Mouse (Mus musculus) right cerebral cortex, postnatal 25 days (tissue): Measurements from ENCODE around the gene Gm49601.

Source experiments
- DNase-seq: peaks from one replicate; pipeline ENCODE4 v3.0.0; 2022

Gm49601 gene

DNA sequence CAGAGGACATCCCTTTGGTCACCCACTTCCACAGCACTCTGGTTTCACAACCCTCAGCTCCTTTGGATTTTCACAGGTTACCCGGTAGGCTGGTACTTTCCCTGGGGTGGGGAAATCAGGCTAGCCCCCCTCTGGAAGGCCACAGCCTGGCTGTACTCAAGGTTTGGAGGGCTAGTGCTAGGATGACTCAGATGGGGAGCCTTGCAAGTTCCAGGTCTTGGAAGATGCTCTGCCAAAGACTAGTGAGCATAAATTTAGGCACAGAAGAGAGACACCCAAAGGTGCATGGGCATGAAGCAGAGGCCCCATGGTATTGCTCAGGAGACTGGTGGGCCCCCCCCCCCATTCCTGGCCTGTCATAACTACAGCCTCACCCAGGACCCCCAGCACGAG, 2.7 kb upstream of the Gm49601 start:
- peak; percentile 34 for DNase-seq

DNA sequence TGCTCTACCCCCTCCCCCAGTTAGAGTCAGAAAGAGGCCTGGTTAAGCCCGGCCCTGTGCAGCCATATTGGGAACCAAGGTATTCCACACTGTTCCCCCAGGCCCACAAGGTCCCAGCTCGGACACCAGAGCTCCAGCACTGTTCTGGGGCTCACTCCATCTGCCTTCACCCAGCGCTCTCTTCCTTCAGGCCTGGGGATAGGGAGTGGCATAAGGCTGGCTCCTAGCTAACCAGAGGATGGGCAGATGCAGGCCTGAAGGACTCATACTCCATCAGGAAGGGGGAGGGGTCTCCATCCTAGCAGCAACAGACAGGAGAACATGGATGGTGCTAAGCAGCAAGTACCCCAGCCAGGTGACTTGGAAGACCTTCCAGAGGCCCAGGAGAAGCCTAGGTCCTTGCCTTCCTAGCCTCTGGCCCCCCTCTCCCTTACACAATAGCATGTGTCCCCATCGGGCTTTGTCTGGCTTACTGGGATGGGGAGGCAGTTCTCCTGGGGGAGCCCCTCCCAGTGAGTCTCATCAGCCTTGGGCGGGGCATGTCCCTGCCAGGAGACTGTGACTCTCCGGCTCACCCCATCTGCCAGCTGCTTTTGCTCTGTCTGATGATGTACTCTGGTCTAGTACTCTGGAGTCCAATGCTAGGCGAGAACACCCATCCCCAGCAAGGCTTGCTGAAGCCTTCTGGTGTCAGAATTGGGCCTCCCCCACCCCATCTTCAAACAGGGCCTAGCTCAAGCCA, 2.1 kb upstream of the Gm49601 start:
- DNase-seq, result peak; percentile 31

DNA sequence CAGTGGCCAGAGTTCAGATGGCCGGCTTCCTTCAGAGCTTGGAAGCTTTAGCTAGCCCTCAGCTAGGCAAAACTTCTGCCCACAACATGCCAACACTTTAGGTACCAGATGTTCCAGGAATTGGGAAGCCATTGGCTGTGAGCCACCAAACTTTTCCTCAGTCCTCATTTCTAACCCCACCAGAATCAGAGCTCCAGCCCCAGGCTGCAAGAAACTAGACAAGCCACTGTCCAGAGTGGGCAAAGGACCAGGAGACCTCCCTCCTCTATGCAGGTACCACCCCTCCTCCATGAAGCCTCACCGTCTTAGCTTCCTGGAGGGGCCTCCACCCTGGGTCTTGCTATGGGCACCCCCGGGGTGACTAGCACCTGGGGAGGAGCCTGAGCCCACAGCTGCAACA, 936 bp upstream of the Gm49601 start:
- DNase-seq, result no peak

DNA sequence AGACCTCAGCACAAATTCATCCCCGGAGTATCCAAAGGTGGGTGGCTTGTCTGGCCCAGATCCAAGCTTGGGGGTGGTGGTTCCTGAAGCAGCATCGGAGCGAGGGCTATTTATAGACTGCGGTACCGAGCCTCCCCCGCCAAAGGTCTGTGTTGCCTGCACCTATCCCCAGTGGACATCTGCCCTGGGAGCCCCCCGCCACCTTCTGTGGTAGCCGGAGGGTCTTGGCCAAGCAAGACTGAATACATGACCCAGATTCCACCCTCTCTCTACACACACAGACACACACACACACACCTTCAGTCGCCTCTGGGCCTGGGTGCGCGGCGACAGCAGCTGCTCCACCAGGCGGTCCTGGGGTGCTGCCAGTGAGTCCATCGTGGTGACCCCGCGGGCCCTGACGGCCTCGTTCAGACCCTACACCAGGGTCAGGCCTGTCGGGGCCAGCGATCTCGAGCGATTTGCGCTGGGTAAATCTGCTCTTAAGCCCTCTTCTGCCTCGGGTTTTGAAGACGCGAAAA, 376 bp downstream of the Gm49601 start:
- peak; percentile 68 for DNase-seq

DNA sequence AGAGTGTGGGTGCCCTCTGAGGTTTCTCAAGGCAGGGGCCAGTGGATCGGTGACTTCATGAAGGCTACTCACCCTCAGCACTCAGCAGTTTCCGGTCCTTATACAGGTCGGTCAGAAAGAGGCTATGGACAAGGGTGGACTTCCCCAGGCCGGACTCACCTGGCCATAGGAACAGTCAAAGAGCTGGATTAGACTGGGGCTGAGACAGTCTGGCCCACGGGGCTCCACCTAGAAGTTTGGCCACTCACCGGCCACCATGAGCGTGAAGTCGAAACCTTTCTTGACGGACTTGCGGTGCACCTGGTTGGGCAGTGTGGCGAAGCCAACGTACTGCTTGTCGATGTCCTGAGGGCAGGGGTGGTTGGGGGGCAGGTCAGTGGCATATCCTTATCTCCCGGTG, 1.1 kb downstream of the Gm49601 start:
- peak; percentile 29 for DNase-seq

DNA sequence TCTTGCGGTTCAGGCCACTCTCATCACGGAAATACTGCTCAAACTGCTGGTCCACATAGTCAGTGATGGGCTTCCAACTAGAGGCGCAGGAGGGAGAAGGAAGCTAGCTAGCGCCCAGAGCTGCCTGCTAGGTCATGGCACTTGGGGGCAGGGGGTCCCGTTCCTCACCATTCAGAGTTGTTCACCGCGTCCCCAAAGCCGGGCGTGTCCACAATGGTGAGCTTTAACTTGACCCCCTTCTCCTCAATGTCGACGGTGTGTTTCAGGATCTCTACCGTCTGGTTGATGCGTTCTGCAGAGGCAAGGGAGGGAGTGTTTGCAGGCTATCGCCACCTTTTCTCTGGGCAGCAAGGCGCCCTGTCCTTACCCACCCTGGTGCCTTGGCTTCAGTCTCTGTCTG, 1.6 kb downstream of the Gm49601 start:
- peak; percentile 38 for DNase-seq

DNA sequence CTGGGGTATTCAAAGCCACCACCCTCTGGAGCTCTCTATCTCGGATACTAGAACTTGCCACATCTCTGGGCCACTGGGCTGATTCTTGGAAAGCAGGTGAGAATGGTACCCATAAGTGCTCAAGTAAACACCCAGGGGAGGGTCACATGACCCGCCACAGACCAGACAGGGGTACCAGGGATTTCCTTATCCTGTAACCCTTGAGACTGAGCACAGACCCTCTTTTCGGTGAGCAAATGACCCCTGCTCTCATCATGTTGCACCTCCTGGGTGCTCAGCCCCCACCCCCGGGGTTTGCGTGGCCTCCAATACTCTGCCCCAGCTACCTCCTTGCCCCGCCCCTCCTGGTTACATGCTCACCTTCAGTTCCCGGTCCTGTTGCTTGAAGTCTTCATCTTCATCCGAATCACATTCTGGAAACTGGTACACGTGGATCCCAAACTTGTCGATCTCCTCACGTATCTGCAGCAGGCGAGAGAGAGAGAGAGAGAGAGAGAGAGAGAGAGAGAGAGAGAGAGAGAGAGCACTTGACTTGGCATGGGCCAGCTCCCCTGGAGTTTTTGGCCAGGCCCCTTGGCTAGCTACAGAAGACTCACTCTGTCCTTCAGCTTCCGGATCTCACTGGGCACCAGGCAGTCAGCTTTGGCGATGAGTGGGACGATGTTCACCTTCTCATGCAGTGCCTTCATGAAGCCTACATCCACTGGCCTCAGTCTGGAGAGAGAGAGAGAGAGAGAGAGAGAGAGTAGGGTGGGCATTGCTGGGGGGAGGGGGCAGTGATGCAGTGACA, 2.3 kb downstream of the Gm49601 start:
- DNase-seq, result peak; percentile 22

DNA sequence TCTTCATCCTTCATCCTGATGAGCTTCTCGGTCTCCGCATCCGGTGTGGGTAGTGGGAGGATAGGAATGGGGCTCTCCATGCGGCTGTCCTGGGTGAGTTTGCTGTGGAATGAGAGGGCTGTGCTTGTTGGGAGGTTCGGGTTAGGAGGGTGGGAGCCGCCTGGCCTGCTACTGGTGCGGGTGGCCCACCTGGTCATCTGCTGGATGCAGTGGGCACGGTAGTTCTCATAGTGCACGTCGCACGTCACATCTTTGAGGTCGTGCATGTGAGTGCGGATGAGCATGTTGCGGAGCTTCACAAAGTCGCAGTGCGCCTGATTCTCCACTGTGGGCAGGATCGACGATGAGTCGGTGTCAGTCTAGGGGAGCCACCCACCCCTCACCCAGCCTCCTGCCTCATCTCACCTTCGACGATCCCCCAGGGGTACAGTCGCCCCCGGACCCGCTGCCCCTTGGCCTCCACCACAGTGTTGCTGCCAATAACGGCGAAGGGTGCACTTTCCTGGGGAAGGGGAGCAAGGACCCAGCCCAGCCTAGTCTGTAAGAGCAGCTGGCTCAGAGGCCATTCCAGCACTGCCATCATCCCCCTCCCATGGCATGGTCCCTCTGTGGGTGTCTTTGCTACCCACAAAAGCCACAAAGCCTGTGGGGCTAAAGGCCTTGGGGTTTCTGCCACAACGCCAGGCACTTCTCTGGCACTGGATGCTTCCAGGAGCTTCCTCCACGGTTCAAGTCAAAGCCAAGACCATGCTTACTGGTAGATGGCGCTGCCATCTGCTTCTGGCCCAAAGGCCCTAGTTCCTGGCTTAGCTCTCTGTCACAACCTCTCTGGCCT, 3.1 kb downstream of the Gm49601 start:
- peak; percentile 29 for DNase-seq

DNA sequence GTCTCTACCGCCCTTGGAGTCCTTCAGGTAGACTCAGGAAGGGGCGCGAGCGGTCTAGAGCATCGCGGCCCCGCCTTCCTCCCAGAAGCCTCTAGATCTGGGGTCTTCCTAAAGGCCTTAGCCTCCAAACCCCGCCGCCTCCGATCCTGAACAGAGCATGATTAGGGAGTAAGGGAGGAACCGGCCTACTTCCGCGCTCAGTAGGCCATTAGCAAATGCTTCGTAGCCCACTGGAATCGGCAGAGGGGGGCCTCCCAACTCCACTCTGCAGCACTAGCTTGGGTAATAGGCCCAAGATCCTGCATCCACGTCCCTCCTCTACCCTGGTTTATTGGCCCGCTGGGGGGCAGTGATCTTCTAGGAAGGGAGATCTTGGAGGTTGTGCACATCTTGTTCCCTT, 4.2 kb downstream of the Gm49601 start, which contains the start of gene Gp1bb:
Gene Gp1bb, minus strand, starts transcription at position 385 of the 400 bp plus-strand sequence.
- DNase-seq, result no peak

DNA sequence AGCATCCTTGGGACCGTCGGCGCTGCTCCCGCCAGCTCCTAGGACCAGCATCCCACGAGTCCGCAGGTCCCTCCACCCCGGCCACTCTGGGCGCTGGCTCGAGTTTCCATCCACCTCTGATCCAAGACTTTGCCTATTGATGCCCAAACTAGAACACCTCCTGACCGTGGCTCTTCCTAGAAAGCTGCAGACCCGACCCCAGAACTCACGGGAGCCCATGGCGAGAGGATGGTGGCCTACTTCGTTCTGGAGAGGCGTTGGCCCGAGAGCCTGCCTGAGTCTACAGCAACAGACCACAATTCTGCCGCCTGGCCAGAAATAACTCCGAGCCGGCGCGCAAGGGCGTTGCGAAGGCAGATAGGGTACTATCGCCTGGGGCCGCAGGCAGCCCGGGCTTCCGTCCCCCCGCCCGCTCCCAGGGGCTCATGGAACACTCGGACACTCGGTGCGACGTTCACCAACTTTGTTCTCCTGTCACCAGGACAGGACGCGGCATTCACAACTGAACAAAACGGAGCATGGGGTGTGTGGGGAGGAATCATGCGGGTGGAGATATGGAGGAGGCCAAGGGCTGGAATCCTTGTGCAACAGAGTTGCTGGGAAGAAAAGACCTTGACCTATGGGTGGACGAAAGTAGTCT, 4.7 kb downstream of the Gm49601 start:
- DNase-seq, result peak; percentile 54

DNA sequence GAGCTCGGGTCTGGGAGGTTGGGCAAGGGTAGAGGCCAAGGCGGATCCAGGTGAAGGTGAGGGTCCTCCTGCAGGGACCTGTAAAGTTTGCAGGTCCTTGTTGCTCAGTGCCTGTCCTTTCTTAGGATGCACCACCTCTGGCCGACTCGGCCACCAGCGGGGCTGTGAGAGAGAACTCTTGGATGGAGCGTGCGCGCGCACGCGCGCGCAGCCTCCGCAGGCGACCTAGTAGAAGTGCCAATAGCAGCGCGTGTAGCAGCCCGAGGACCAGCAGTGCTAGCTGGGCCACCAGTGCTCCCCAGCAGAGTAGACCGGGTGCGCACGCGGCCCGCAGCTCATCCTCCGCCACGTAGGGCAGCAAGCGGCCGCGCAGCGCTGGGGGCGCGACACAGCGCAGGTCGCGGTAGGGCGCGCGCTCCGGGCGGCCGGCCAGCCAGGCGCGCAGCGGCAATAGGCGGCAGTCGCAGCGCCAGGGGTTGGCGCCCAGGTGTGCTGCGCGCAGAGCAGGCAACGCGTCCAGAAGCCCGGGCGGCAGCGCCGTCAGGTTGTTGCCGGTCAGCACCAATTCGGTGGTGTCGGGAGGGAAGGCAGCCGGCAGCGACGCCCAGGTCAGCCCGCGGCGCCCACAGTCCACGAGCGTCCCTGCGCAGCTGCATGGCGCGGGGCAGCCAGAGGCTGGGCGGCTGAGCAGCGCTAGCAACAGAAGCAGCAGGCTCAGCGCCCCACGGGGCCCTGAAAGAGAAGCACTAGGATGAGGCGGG, 5.4 kb downstream of the Gm49601 start:
- DNase-seq, result peak; percentile 70

DNA sequence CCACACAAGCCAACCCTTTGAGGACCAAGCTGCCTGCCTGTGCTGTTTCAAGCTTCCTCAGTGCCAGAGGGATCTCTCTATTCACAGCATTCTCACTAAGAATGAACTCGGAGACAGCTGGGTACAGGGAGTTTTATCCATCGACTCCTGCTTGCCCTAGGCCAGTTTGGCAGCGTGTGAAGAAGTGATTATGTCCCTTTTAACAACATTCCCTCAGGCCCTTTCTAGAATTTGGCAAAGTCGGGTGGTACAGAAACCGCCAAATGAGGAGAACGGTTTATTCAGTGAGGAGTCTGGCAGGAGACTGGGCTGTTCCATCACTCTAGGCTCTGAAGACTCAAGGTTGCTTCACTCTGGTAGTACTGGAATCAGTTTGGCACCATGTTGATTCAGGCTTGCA, 6.0 kb downstream of the Gm49601 start:
- no peak for DNase-seq

DNA sequence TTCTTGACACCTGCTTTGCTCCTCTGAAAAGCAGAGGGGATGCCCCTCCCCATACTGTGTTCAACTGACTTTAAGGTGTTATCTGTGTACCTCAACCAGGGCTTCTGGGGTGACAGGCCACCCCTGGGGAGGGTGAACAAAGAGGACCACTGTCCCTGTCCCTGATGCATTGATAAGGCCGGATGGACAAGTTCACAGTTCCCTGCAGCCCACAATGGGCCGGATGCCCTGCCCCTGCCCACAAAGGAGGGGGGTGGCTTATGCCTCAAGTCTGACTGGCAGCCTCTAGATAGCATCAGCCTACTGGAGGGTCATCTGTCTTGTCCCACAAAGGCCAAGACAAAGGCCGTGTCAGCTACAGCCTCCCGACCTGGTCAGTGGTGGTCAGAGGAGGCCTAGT, 7.1 kb downstream of the Gm49601 start:
- DNase-seq, result no peak

DNA sequence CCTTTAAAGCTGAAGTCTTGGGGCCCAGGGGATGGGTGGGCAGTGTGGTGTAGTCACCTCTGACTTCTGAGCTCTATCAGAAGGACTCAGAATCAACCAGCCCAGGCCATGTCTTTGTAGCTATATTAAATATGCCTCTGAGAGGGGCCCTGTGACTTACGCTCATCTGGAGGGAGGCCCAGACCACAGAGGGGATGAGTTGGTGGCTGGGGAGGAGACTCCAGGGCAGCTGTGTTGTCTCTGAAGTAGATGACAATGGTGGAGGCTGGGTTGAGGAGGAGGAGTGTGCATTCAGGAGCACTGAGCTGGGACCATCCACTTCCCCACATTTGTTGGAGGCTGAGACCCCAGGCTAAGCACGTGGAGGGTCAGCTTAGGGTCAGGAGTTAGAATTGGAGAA, 7.9 kb downstream of the Gm49601 start:
- no peak for DNase-seq

DNA sequence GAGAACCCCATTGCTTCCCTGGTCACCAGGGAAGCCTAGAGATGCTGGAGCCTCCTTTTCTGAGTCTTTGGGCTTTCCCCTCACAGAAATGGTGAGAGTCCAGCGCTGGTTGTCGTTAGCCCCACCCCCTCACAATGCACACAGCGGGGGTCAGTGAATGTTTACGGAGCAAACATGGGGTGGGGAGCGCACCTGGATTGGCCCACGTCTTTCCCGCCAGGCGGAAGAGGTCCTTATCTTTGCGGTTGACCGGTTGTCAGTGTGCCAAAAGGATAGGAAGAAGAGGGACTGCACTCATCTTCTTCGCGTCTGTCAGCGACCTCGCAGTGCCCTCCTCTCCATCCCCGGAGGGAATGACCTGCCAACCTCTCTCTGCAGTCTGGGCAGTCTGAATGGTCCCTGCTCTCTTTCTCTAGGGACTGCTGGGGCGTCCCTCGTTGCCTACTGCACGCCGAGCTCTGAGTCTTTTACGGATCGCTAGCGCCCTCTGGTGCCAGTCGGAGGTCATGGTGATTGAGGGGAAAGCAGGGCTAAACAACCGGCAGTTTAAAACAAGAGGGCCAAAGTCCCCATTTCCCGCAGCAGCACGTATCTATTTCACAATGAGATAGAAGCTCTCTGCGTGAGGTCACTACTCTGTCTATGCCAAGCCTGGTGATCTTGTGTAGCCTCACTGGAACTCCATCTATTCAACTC, 8.7 kb downstream of the Gm49601 start:
- DNase-seq, result peak; percentile 88

DNA sequence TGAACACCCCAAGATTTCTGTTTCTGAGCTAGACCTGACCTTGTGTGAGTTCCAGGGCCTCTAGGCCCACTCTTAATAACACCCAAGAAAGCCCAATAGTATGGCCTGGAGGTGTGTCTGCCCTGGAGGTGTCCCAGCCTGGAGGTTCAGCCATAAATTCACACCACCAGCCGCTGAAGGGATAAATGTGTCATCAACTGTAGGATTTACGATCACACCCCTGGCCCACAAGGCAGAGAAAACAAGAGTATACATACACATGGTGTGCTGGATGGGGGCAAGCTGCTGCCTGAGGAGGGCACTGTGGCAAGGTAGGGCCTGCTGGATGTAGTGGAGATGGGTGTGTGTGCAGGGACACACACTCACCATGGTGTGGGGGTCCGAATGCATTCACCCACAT, 12.9 kb downstream of the Gm49601 start:
- DNase-seq, result no peak

DNA sequence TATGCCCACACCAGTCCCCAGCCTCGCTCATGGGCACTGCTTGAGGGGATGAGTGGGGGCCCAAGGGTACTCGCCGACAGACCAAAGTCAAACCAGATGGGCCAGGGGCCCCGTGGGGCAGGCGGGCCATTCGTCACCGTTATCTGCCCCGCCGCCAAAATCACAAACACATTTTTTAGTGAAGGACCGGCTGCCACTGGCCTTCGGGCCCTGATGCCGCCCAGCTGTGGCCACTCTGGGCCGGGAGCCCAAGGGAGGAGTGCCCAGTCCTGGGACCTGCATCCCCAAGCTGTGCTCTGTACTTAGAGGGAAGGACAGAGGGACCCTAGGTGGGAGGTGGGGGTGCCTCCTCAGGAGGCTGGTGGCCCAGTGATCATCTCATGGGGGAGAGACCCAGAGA, 14.5 kb downstream of the Gm49601 start:
- DNase-seq, result no peak

DNA sequence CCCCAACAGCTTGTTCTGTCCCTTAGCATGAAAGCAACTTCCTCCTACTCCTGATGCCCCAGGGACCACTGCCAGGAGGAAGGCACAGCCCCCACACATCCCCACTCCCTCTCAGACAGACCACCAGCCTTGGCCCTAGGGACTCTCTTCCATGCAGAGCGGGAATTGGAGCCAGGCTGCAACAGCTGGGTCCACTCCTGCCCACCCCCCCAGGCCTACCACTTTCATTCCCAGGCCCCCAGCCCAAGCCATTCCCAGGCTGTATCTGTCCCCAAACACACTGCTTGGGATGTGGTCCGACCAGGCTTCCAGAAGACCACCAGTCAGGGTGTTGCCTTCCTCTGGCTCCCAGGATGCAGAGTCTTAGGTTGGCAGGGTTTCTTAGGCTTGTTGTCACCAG, 17.1 kb downstream of the Gm49601 start:
- no peak for DNase-seq

DNA sequence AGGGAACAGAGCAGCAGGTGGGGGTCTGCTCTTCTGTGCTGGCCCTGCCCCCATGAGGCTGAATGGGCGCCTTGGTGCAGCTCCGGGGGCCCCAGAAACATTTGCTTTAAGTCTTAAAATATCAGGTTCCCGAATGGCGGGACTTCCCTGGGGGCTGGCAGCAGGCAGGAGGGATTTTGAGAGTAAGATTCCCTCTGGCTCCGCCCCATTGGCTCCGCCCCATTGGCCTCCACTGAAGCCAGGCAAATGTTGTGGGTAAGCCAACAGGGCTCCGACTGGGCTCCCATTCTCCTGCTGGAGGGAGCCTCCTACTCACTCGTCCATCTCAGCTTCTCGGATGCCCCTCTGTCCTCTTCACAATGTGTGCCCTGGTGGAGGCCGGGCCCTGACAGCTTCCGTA, 18.0 kb downstream of the Gm49601 start:
- DNase-seq, result no peak

DNA sequence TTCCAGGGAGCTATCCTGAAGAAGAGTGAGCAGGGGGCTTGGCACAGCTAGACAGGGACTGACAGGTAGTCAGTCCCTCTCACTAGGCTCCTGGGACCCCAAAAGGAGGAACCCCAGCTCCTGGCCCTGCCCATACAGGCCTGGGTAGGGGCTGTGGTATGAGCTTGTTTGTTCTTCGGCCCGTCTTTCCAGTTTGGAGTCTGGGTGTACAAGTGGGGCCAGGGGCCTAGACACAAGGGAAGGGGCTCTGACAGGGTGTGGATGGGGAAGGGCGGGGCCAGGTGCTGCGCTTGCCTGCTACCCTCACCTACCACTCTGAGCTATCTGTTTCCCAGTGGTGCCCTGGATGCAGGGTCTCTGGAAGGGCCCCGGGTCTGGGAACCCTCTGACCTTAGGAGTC, 20.5 kb downstream of the Gm49601 start:
- DNase-seq, result no peak

DNA sequence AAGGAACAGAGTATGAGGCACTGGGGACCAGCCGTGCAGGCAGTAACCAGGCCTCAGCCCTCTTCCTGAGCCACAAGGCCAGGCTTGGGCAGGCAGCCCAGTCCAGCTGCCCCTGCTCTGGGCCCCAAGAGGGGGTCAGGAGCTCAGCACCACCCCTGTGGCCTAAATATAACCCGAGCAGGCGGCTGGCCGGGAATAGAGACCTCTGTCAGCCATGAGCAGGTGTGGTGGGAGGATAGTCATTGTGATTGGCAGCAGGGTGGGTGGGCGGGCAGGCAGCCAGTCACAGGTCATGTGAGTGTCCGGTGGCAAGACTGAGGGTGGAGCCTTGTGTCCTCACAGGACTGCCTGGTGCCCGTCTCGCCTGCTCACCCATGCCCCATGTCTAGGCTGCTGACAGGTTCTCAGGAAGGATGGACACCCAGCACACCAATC, 21.9 kb downstream of the Gm49601 start:
- DNase-seq, result no peak
